Mouse (Mus musculus): ENCODE measurements around the gene Pdzk1.

The Pdzk1 gene

DNA sequence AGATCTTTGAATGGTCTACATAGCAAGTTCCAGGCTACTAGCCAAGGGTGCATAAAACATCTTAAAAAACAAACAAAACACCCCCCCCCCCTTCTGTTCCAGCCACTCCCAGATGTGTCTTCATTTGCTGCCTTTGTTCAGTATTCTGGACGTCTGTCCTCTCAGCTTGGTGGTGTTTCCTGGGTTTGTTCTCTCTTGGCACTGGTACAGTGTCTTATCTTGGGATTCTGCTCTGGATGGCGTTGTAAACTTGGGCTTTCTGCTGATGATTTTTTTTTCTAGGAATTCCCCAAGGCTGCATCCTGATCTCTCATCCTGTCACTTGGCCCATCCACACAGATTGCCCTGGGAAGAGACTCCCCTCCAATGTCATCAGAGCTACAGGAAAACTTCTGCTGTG is 7.3 kb downstream of the Pdzk1 start:
- DNase-seq (ENCODE audit: low spot score), result no peak

- DNase-seq (ENCODE audit: low spot score), result no peak
These were observed 10.0 kb downstream of the Pdzk1 start for GRCm38 (mm10) chr3:96838996-96839645.

GRCm38 (mm10) chr3:96845191-96845590 is 16.1 kb downstream of the Pdzk1 start:
- DNase-seq (ENCODE audit: low spot score), result no peak

GRCm38 (mm10) chr3:96845806-96846205 is 16.7 kb downstream of the Pdzk1 start:
- DNase-seq (ENCODE audit: low spot score), result no peak

DNA sequence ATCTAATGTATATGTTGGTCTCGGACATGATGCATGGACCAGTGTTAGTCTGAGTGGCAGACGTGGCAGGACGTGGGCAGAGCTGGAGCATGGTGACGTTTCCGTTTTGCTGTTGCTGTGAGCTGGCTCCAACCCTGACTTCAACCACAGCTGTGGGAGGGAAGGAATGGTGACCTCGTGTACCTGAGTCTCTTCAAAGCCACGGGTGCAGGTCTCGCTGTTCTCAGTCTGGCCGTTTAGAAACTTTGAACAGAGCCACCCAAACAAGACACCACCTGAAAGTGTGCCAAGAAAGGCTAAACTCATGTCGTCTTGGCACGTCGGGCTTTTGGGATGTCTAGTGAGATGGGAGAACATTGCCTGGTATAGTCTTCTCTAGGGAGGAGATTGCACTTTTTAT is 17.9 kb downstream of the Pdzk1 start:
- DNase-seq (ENCODE audit: low spot score), result no peak

GRCm38 (mm10) chr3:96847661-96848060 is 18.6 kb downstream of the Pdzk1 start:
- no peak for DNase-seq (ENCODE audit: low spot score)

GRCm38 (mm10) chr3:96848470-96848869 is 19.4 kb downstream of the Pdzk1 start:
- DNase-seq (ENCODE audit: low spot score), result no peak

DNA sequence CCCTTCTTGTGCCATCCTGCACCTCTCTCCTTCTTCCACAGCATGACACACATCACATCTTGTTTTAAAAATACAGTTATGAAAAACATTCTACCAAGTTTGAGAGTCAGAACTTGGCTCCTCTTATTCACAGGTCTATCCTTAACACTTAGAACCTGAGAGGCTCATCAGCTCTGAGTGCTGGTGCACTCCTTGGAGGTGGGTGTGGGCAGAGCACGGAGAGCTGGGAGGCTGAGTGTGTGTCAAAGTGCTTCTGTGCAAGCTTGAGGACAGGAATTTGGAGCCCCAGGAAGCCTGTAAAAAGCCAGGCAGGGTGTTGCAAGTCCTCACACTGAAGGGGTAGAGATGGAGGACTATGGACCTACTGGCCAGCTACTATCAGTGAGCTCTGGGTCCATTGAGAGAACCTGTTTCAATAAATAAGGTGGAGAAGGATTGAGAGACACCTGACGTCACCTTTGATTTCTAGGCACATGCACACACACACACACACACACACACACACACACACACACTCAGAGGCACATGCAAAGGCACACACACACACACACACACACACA is 20.2 kb downstream of the Pdzk1 start:
- DNase-seq (ENCODE audit: low spot score), result no peak

- no peak for DNase-seq (ENCODE audit: low spot score)
These were observed 23.5 kb downstream of the Pdzk1 start for GRCm38 (mm10) chr3:96852561-96852960.

DNA sequence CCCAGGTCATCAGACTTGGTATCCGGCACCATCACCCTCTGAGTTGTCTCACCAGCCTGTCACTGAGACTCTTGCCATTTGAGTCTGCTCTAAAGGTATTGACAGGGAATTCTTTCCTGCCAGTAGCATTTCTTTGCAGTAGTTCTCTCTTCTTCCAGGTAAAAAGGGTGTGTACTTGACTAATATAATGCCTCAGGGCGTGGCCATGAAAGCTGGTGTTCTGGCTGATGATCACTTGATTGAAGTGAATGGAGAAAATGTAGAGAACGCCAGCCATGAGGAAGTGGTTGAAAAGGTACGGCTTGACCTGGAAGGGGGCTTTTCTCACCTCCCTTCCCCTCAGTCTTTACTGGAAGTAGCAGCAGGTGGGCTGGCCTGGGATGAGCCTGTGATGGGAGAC is 25.3 kb downstream of the Pdzk1 start:
- DNase-seq (ENCODE audit: low spot score), result no peak

- DNase-seq (ENCODE audit: low spot score), result no peak
These were observed 26.7 kb downstream of the Pdzk1 start for GRCm38 (mm10) chr3:96855833-96856232.

- no peak for DNase-seq (ENCODE audit: low spot score)
These were observed 31.4 kb downstream of the Pdzk1 start for GRCm38 (mm10) chr3:96860498-96860897.

DNA sequence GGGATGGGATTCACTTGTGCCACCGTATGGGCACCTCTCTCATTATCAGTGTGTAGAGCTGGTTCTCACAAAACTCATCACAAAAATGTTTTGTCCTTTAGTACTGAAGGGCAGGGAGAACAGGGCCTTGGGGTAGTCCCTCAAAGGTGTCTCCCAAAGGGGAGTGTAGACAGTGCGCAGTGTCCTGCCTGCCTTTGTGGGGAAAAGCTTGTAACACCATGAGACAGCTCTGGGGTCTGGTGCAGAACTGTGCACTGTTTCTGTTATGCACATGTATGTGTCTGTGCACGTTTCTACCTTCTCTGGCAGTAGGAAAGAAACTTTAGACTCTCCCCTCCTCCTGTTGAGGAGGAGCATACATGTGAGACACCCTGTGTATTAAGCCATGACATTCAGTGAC is 38.8 kb downstream of the Pdzk1 start:
- no peak for DNase-seq (ENCODE audit: low spot score)

GRCm38 (mm10) chr3:96868566-96868965 is 39.5 kb downstream of the Pdzk1 start:
- no peak for DNase-seq (ENCODE audit: low spot score)

- no peak for DNase-seq (ENCODE audit: low spot score)
These were observed 40.0 kb downstream of the Pdzk1 start for GRCm38 (mm10) chr3:96869091-96869490.

DNA sequence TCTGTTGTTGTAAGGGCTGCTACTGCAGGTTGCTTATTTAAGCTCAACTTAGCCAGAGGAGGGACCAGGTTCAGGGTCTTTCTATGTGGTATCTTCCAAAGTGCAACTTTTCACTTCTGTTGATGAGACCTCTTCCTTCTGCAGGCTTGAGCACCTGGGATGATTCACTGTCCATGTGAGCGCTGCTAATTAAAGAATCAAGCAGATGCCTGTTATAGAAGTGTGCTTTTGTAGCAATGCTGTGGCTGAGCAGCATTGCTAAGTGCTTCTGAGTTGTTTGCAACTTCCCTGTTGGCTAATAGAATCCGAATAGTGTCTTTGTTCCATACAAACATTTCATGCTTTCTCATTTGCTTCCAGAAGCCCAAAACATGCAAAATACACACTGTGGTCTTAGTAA is 41.2 kb downstream of the Pdzk1 start:
- no peak for DNase-seq (ENCODE audit: low spot score)

GRCm38 (mm10) chr3:96871070-96871469 is 42.0 kb downstream of the Pdzk1 start:
- no peak for DNase-seq (ENCODE audit: low spot score)

GRCm38 (mm10) chr3:96872501-96872900 is 43.4 kb downstream of the Pdzk1 start:
- no peak for DNase-seq (ENCODE audit: low spot score)

DNA sequence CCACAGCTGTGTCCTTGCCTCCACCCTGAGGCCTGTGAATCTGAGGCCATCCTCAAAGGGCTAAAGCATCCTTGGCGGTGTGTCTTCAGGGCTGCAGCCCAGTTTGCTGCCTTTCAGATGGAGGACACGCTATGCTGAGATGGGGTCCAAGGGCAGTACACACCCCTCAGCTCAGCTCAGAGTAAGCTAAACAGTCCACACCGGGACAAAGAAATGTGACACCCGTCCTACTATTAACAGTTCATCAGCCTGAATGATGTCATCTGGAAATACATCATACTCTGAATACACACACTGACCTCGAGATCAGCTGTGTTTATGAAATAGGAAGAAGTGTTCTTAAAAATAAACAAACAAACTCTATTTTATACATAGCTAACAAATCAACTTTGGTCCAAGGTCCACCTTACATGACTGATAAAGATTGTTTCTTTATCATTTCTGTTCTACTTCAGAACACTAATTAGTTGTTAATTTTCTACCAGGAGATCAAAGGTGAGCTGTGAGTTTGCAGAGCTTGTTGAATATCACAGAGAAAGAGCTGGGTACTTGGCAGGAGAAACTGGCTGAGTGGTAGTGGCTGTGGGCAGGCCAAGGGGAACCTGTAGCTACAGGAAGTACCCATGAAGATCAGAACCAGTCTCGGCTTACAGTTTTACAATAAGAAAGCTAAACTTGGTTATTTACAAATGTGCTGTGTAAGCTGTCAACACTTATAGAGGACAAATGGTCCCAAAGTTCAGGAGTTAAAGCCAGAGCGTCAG is 45.9 kb downstream of the Pdzk1 start:
- no peak for DNase-seq (ENCODE audit: low spot score)

- no peak for DNase-seq (ENCODE audit: low spot score)
These were observed 50.5 kb downstream of the Pdzk1 start for GRCm38 (mm10) chr3:96879536-96879935.

DNA sequence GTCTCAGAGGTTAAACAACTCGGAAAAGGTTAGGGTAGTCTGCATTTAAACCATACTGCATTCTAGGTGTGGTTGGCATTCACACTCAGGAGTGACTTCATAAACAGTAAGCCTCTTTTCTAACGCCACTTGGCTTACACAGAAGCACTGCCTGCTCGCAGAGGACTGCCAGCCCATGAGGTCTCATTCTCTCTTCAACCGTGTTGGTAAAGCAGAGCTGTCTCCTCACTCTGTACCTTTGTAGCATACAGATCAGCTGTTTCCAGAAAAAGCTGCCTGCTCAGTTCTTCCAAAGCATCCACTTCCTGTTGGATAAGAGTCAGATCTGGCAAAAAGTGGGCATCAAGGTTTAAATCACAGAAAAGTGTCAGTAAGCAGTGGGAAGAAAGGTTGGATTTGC is 51.3 kb downstream of the Pdzk1 start:
- DNase-seq (ENCODE audit: low spot score), result no peak

- DNase-seq (ENCODE audit: low spot score), result no peak
These were observed 52.5 kb downstream of the Pdzk1 start for GRCm38 (mm10) chr3:96881557-96881956.

DNA sequence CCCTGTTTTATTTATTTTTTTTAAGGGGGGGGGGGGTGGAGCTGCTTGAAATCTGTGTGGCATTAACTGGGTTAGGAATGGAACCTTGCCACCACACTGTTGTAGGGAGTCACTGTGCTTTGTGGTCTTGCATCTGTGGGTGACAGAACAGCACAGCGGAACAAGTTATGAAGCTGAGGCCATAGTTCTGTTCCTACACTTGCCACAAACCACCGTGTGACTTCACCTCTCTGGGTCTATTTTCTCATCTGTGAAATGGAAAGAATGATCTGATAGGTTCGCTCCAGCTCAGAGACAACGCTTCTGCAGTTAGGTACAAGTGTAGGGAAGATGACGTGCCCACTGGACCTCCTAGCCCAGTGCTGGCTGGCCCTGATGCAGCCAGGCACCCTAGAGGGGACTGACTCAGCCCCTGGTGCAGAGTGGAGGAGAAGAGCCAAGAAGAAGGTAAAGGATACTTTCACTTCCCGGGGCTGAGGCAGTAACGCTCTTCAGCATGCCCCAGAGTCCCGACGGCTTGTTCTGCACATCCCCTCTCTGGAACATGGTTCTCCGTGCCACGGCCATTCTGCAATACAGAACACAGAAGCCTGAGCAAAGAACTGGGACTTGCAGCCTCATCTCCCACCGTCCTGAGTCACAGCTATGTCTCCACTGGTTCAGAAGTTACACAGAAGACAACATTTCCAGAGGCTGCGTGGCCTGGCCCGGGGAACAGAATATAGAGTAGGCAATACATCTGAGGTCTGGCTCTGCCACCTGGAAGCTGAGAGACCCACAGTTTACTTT is 53.2 kb downstream of the Pdzk1 start:
- no peak for DNase-seq (ENCODE audit: low spot score)
